Mouse (Mus musculus): ENCODE results near the gene Nup54.

Gene Nup54

GRCm38 (mm10) chr5:92409361-92410155 lies 25.5 kb downstream of the Nup54 start:
- H3K4me3 ChIP-seq (replicated peaks; ENCODE audit: low read length): no peak overlapping the region
- peaks cover 11% of the 10 kb centered on the region for H3K4me1 ChIP-seq (replicated peaks; ENCODE audit: low read depth, low read length)
- H3K9me3 ChIP-seq (ENCODE audit: low read length): no peaks in the 10 kb centered on the region
- TF ChIP-seq CTCF (conservative IDR thresholded peaks at IDR 0.05; ENCODE audit: low read length) (no peak), NANOG (IDR thresholded peaks at IDR 0.05; ENCODE audit: borderline replicate concordance, low read length) (no peak)
- peaks cover 6% of the 10 kb centered on the region for H3K36me3 ChIP-seq (ENCODE audit: insufficient read depth, low read length)
- H3K27me3 ChIP-seq (ENCODE audit: insufficient read depth, low read length): no peaks in the 10 kb centered on the region

- H3K9me3 ChIP-seq (ENCODE audit: low read length): no peaks in the 10 kb centered on the region
- H3K4me3 ChIP-seq (replicated peaks; ENCODE audit: low read length): no peak overlapping the region
- H3K27me3 ChIP-seq (ENCODE audit: insufficient read depth, low read length): no peaks in the 10 kb centered on the region; the same call in 1 of the 2 replicates
- TF ChIP-seq NANOG (IDR thresholded peaks at IDR 0.05; ENCODE audit: borderline replicate concordance, low read length) (no peak), POU5F1 (IDR thresholded peaks at IDR 0.05; ENCODE audit: borderline replicate concordance, low read length) (no peak), CTCF (conservative IDR thresholded peaks at IDR 0.05; ENCODE audit: low read length) (no peak)
- peaks cover 14% of the 10 kb centered on the region; the same call in 1 of the 2 replicates for H3K4me1 ChIP-seq (replicated peaks; ENCODE audit: low read depth, low read length)
- no peaks in the 10 kb centered on the region for H3K36me3 ChIP-seq (ENCODE audit: insufficient read depth, low read length)
These were observed 30.7 kb downstream of the Nup54 start for GRCm38 (mm10) chr5:92404400-92404678.

- TF ChIP-seq NANOG (IDR thresholded peaks at IDR 0.05; ENCODE audit: borderline replicate concordance, low read length) (no peak), CTCF (conservative IDR thresholded peaks at IDR 0.05; ENCODE audit: low read length) (no peak), POU5F1 (IDR thresholded peaks at IDR 0.05; ENCODE audit: borderline replicate concordance, low read length) (no peak)
- H3K27me3 ChIP-seq (ENCODE audit: insufficient read depth, low read length): no peaks in the 10 kb centered on the region; the same call in 1 of the 2 replicates
- H3K36me3 ChIP-seq (ENCODE audit: insufficient read depth, low read length): no peaks in the 10 kb centered on the region
- no peaks in the 10 kb centered on the region for H3K9me3 ChIP-seq (ENCODE audit: low read length)
- H3K4me3 ChIP-seq (replicated peaks; ENCODE audit: low read length): no peak overlapping the region
- peaks cover 14% of the 10 kb centered on the region; the same call in 1 of the 2 replicates for H3K4me1 ChIP-seq (replicated peaks; ENCODE audit: low read depth, low read length)
These were observed 31.2 kb downstream of the Nup54 start for GRCm38 (mm10) chr5:92403562-92404399.

- Histone ChIP-seq H3K4me1 (replicated peaks; ENCODE audit: low read depth, low read length) (peaks cover 24% of the 10 kb centered on the region), H3K4me3 (replicated peaks; ENCODE audit: low read length) (peak overlapping the region; percentile 7; the same call in 1 of the 2 replicates), H3K36me3 (ENCODE audit: insufficient read depth, low read length) (no peaks in the 10 kb centered on the region), H3K9me3 (ENCODE audit: low read length) (no peaks in the 10 kb centered on the region), H3K27me3 (ENCODE audit: insufficient read depth, low read length) (no peaks in the 10 kb centered on the region; the same call in 1 of the 2 replicates)
- no peak for TF ChIP-seq NANOG (IDR thresholded peaks at IDR 0.05; ENCODE audit: borderline replicate concordance, low read length)
- no peak for TF ChIP-seq CTCF (conservative IDR thresholded peaks at IDR 0.05; ENCODE audit: low read length)
- TF ChIP-seq POU5F1 (IDR thresholded peaks at IDR 0.05; ENCODE audit: borderline replicate concordance, low read length): no peak
These were observed 32.2 kb downstream of the Nup54 start for GRCm38 (mm10) chr5:92402816-92403215.

GRCm38 (mm10) chr5:92398153-92398552 lies 36.9 kb downstream of the Nup54 start:
- Histone ChIP-seq H3K4me1 (replicated peaks; ENCODE audit: low read depth, low read length) (peaks cover 25% of the 10 kb centered on the region), H3K36me3 (ENCODE audit: insufficient read depth, low read length) (no peaks in the 10 kb centered on the region), H3K9me3 (ENCODE audit: low read length) (no peaks in the 10 kb centered on the region), H3K4me3 (replicated peaks; ENCODE audit: low read length) (no peak overlapping the region), H3K27me3 (ENCODE audit: insufficient read depth, low read length) (peaks cover 24% of the 10 kb centered on the region)
- TF ChIP-seq NANOG (IDR thresholded peaks at IDR 0.05; ENCODE audit: borderline replicate concordance, low read length): no peak
- peak; percentile 79 for TF ChIP-seq CTCF (conservative IDR thresholded peaks at IDR 0.05; ENCODE audit: low read length)
- TF ChIP-seq POU5F1 (IDR thresholded peaks at IDR 0.05; ENCODE audit: borderline replicate concordance, low read length): no peak

GRCm38 (mm10) chr5:92396476-92396875 lies 38.5 kb downstream of the Nup54 start:
- Histone ChIP-seq H3K4me3 (replicated peaks; ENCODE audit: low read length) (no peak overlapping the region), H3K36me3 (ENCODE audit: insufficient read depth, low read length) (no peaks in the 10 kb centered on the region), H3K9me3 (ENCODE audit: low read length) (no peaks in the 10 kb centered on the region), H3K27me3 (ENCODE audit: insufficient read depth, low read length) (peaks cover 41% of the 10 kb centered on the region), H3K4me1 (replicated peaks; ENCODE audit: low read depth, low read length) (peaks cover 30% of the 10 kb centered on the region)
- no peak for TF ChIP-seq CTCF (conservative IDR thresholded peaks at IDR 0.05; ENCODE audit: low read length)
- TF ChIP-seq POU5F1 (IDR thresholded peaks at IDR 0.05; ENCODE audit: borderline replicate concordance, low read length): no peak
- no peak for TF ChIP-seq NANOG (IDR thresholded peaks at IDR 0.05; ENCODE audit: borderline replicate concordance, low read length)

GRCm38 (mm10) chr5:92395764-92396163 lies 39.3 kb downstream of the Nup54 start:
- no peak overlapping the region for H3K4me3 ChIP-seq (replicated peaks; ENCODE audit: low read length)
- H3K27me3 ChIP-seq (ENCODE audit: insufficient read depth, low read length): peaks cover 48% of the 10 kb centered on the region
- no peaks in the 10 kb centered on the region for H3K36me3 ChIP-seq (ENCODE audit: insufficient read depth, low read length)
- H3K4me1 ChIP-seq (replicated peaks; ENCODE audit: low read depth, low read length): peaks cover 30% of the 10 kb centered on the region
- TF ChIP-seq CTCF (conservative IDR thresholded peaks at IDR 0.05; ENCODE audit: low read length): no peak
- TF ChIP-seq POU5F1 (IDR thresholded peaks at IDR 0.05; ENCODE audit: borderline replicate concordance, low read length): no peak
- no peak for TF ChIP-seq NANOG (IDR thresholded peaks at IDR 0.05; ENCODE audit: borderline replicate concordance, low read length)
- no peaks in the 10 kb centered on the region for H3K9me3 ChIP-seq (ENCODE audit: low read length)

GRCm38 (mm10) chr5:92393863-92394262 lies 41.2 kb downstream of the Nup54 start:
- peaks cover 33% of the 10 kb centered on the region for H3K4me1 ChIP-seq (replicated peaks; ENCODE audit: low read depth, low read length)
- H3K27me3 ChIP-seq (ENCODE audit: insufficient read depth, low read length): peaks cover 67% of the 10 kb centered on the region
- H3K4me3 ChIP-seq (replicated peaks; ENCODE audit: low read length): no peak overlapping the region
- H3K36me3 ChIP-seq (ENCODE audit: insufficient read depth, low read length): no peaks in the 10 kb centered on the region
- TF ChIP-seq NANOG (IDR thresholded peaks at IDR 0.05; ENCODE audit: borderline replicate concordance, low read length): no peak
- no peak for TF ChIP-seq POU5F1 (IDR thresholded peaks at IDR 0.05; ENCODE audit: borderline replicate concordance, low read length)
- no peak for TF ChIP-seq CTCF (conservative IDR thresholded peaks at IDR 0.05; ENCODE audit: low read length)
- no peaks in the 10 kb centered on the region for H3K9me3 ChIP-seq (ENCODE audit: low read length)
